Mouse (Mus musculus) forebrain, postnatal 0 days (tissue): ENCODE measurements around the gene Efhd2. TPM values are rescaled to one million over a fixed set of nuclear protein-coding genes. Genes with fewer than 3 reads are reported as not detected.

Experiments used
- ATAC-seq: fragments of 200-750 bp; cut with Nextera tagmentation; 2 replicates; pipeline ENCODE4 v1.8.0; 2017; ENCODE audit warnings: mild to moderate bottlenecking, moderate library complexity
- DNase-seq: peaks from one replicate; pipeline ENCODE4 v3.0.0-alpha.2; 2015
- H3K27ac ChIP-seq: fragments of 300-500 bp; sonication (generic); 2 replicates; pipeline ENCODE4 v1.5.1; 2014; ENCODE audit warnings: low read depth, mild to moderate bottlenecking, antibody characterized with exemption, low read length, moderate library complexity, mixed read lengths
- H3K27me3 ChIP-seq: fragments of 300-500 bp; sonication (generic); 2 replicates; pipeline ENCODE4 v1.6.1; 2014; ENCODE audit warnings: mild to moderate bottlenecking, low read length, mixed read lengths; ENCODE audit not compliant: insufficient read depth
- H3K36me3 ChIP-seq: fragments of 300-500 bp; sonication (generic); 2 replicates; pipeline ENCODE4 v1.6.1; 2014; ENCODE audit warnings: mild to moderate bottlenecking, moderate library complexity; ENCODE audit not compliant: insufficient read depth
- H3K4me1 ChIP-seq: fragments of 300-500 bp; sonication (generic); 2 replicates; pipeline ENCODE4 v1.6.1; 2014; ENCODE audit warnings: antibody characterized with exemption; ENCODE audit not compliant: insufficient read depth
- H3K4me2 ChIP-seq: fragments of 300-500 bp; sonication (generic); 2 replicates; pipeline ENCODE4 v1.6.1; 2014; ENCODE audit warnings: low read depth, mild to moderate bottlenecking, moderate library complexity
- H3K4me3 ChIP-seq: fragments of 300-500 bp; sonication (generic); 2 replicates; pipeline ENCODE4 v1.5.1; 2014; ENCODE audit warnings: low read depth, low read length, mixed read lengths
- H3K9ac ChIP-seq: fragments of 300-500 bp; sonication (generic); 2 replicates; pipeline ENCODE4 v1.6.1; 2014; ENCODE audit warnings: mild to moderate bottlenecking
- H3K9me3 ChIP-seq: fragments of 300-500 bp; sonication (generic); 2 replicates; pipeline ENCODE4 v1.6.1; 2016; ENCODE audit warnings: low read length
- CTCF ChIP-seq: sonication (generic); IDR thresholded peaks from 2 replicates; pipeline ENCODE4 v1.5.1; 2016; ENCODE audit warnings: antibody characterized with exemption, control low read depth, low read depth
- WGBS: fragments of 180-500 bp; shearing (Covaris S2); extraction: QIAGEN DNeasy Blood & Tissue Kit; methylation state at CpG from one replicate; pipeline ENCODE4 v1.1.7; 2014; 5-methylcytosine and 5-hydroxymethylcytosine counted together
- polyA plus RNA-seq: library from polyadenylated mRNA; unstranded; fragments of >200 nt; fragmentation: Nextera tagmentation; extraction: Ambion mirVana; gene quantifications from 2 replicates; pipeline ENCODE4 v1.2.1, GENCODE M21; 2015
- total RNA-seq: library from RNA; depleted of rRNA; stranded (reverse); fragments of >200 nt; gene quantifications from 2 replicates; pipeline ENCODE4 v1.2.3, GENCODE M21; 2014

Efhd2 gene
- total and polyA plus RNA-seq, 2 experiments from 2014 or later: 30.7 to 52.2 TPM

- H3K9me3 ChIP-seq: no peaks in the 10 kb centered on the region
- peaks cover 11% of the 10 kb centered on the region for H3K36me3 ChIP-seq
- 81% methylated on average over 19 of the region's 19 CpGs for WGBS
- DNase-seq: no peak
- H3K4me2 ChIP-seq: no peak overlapping the region
- H3K27me3 ChIP-seq: no peaks in the 10 kb centered on the region
- no peak overlapping the region for H3K4me3 ChIP-seq
- no peak for TF ChIP-seq CTCF
- H3K27ac ChIP-seq: no peak overlapping the region
- ATAC-seq: no peak
- no peak overlapping the region for H3K9ac ChIP-seq
- H3K4me1 ChIP-seq: no peaks in the 10 kb centered on the region
Measured at GRCm38 (mm10) chr4:141860246-141860841, 14.4 kb downstream of the Efhd2 start.

- H3K27ac ChIP-seq: no peak overlapping the region
- ATAC-seq (no peak), DNase-seq (no peak)
- H3K27me3 ChIP-seq: no peaks in the 10 kb centered on the region
- no peak overlapping the region for H3K9ac ChIP-seq
- no peaks in the 10 kb centered on the region for H3K4me1 ChIP-seq
- no peak overlapping the region for H3K4me2 ChIP-seq
- no peaks in the 10 kb centered on the region for H3K9me3 ChIP-seq
- TF ChIP-seq CTCF: no peak
- H3K4me3 ChIP-seq: no peak overlapping the region
- WGBS: 97% methylated on average over 14 of the region's 14 CpGs
- peaks cover 11% of the 10 kb centered on the region for H3K36me3 ChIP-seq
Measured at GRCm38 (mm10) chr4:141859351-141859750, 15.4 kb downstream of the Efhd2 start.

- H3K4me3 ChIP-seq: no peak overlapping the region
- no peaks in the 10 kb centered on the region for H3K4me1 ChIP-seq
- no peak for TF ChIP-seq CTCF
- H3K27ac ChIP-seq: no peak overlapping the region
- H3K36me3 ChIP-seq: peaks cover 11% of the 10 kb centered on the region
- 78% methylated on average over 20 of the region's 20 CpGs for WGBS
- H3K4me2 ChIP-seq: no peak overlapping the region
- DNase-seq (peak; percentile 11), ATAC-seq (no peak)
- H3K27me3 ChIP-seq: no peaks in the 10 kb centered on the region
- H3K9me3 ChIP-seq: no peaks in the 10 kb centered on the region
- no peak overlapping the region for H3K9ac ChIP-seq
Measured at GRCm38 (mm10) chr4:141858501-141858900, 16.2 kb downstream of the Efhd2 start.

GRCm38 (mm10) chr4:141857422-141857930, 17.2 kb downstream of the Efhd2 start:
- no peaks in the 10 kb centered on the region for H3K9me3 ChIP-seq
- no peak overlapping the region for H3K27ac ChIP-seq
- H3K4me1 ChIP-seq: no peaks in the 10 kb centered on the region
- no peaks in the 10 kb centered on the region for H3K27me3 ChIP-seq
- ATAC-seq: peak; percentile 83
- 12% methylated on average over 10 of the region's 10 CpGs for WGBS
- H3K4me3 ChIP-seq: no peak overlapping the region
- H3K4me2 ChIP-seq: no peak overlapping the region
- peak; percentile 98 for TF ChIP-seq CTCF
- peak; percentile 88 for DNase-seq
- H3K9ac ChIP-seq: no peak overlapping the region
- peaks cover 11% of the 10 kb centered on the region for H3K36me3 ChIP-seq

- no peak overlapping the region for H3K9ac ChIP-seq
- peak; percentile 85 for TF ChIP-seq CTCF
- H3K9me3 ChIP-seq: no peaks in the 10 kb centered on the region
- no peak overlapping the region for H3K27ac ChIP-seq
- no peaks in the 10 kb centered on the region for H3K4me1 ChIP-seq
- H3K36me3 ChIP-seq: no peaks in the 10 kb centered on the region
- H3K27me3 ChIP-seq: no peaks in the 10 kb centered on the region
- 67% methylated on average over 9 of the region's 9 CpGs for WGBS
- no peak overlapping the region for H3K4me2 ChIP-seq
- DNase-seq (peak; percentile 79), ATAC-seq (no peak)
- H3K4me3 ChIP-seq: no peak overlapping the region
Measured at GRCm38 (mm10) chr4:141853437-141853836, 21.3 kb downstream of the Efhd2 start.

- H3K4me3 ChIP-seq: no peak within 1 kb of the TSS
- no peak within 1 kb of the TSS for H3K9ac ChIP-seq
- TF ChIP-seq CTCF: no peak
- ATAC-seq (no peak), DNase-seq (no peak)
- H3K36me3 ChIP-seq: no peaks in the 10 kb centered on the region
- H3K4me2 ChIP-seq: no peak within 1 kb of the TSS
- no peaks in the 10 kb centered on the region for H3K27me3 ChIP-seq
- 89% methylated on average over 6 of the region's 6 CpGs for WGBS
- no peaks in the 10 kb centered on the region for H3K4me1 ChIP-seq
- H3K9me3 ChIP-seq: no peaks in the 10 kb centered on the region
- no peak within 1 kb of the TSS for H3K27ac ChIP-seq
Measured at GRCm38 (mm10) chr4:141845999-141846398, 28.7 kb downstream of the Efhd2 start, which contains the start of gene Ctrc. Ctrc (minus strand) TSS chr4:141846359.

- Histone ChIP-seq H3K4me2 (no peak overlapping the region), H3K27ac (no peak overlapping the region), H3K36me3 (no peaks in the 10 kb centered on the region), H3K4me1 (no peaks in the 10 kb centered on the region), H3K9ac (no peak overlapping the region), H3K9me3 (no peaks in the 10 kb centered on the region), H3K27me3 (no peaks in the 10 kb centered on the region), H3K4me3 (no peak overlapping the region)
- 69% methylated on average over 5 of the region's 5 CpGs for WGBS
- no peak for DNase-seq
- ATAC-seq: no peak
- TF ChIP-seq CTCF: no peak
Measured at GRCm38 (mm10) chr4:141834536-141835095, 40.1 kb downstream of the Efhd2 start.
